Mouse (Mus musculus): ENCODE results near the gene Hmg20a. TPM values are rescaled to one million over a fixed set of nuclear protein-coding genes. Genes with fewer than 3 reads are reported as not detected.

The Hmg20a gene
- total and polyA plus RNA-seq, 3 experiments, result 8.5 to 14.5 (median 13.6) TPM

DNA sequence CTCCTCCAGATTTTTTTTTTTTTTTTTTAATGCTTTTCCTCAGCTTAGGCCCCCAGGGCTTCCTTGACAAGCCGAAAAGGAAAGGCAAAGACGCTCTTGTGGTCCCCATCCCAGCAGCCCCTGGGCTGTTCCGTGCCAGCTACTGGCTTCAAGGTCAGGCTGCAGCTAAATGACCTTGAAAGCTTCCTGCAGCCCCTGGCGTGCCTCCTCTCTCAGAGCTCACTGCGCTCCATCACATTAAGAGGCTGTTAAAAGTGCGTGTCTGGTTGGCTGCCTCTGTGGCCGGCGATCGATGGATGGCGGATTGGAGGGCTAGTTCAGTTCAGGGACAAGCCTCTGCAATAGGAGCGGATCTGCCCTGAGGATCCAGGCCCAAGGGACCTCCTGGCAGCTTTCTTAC is 117.0 kb downstream of the Hmg20a start:
- in situ Hi-C loops (cut with MboI; ENCODE audit: low pct_ligation_motif_present, low pct_unique_long_range_greater_than_20kb, low sequenced_read_pairs), result no loop called here
- Histone ChIP-seq H3K4me3 (replicated peaks in 1 of 3; ENCODE audit: low read depth in 2 of 3, low read length in 2 of 3, poor library complexity in 1 of 3) (no peak overlapping the region), H3K27ac (ENCODE audit: insufficient read depth, low read depth) (no peak overlapping the region), H3K79me2 (replicated peaks; ENCODE audit: control insufficient read depth, extremely low read depth, insufficient read depth, poor library complexity, severe bottlenecking) (no peaks in the 10 kb centered on the region), H3K4me1 (ENCODE audit: control insufficient read depth in 1 of 2, insufficient read depth in 2 of 2) (peaks cover 5 to 7% of the 10 kb centered on the region in 2 experiments; a peak in 2 of 4 replicates), H3K9me3 (replicated peaks; ENCODE audit: low read length) (no peaks in the 10 kb centered on the region), H3K4me2 (ENCODE audit: insufficient read depth, low read depth, poor library complexity, severe bottlenecking) (no peak overlapping the region), H3K27me3 (replicated peaks) (peaks cover 1% of the 10 kb centered on the region), H3K36me3 (replicated peaks in 1 of 2; ENCODE audit: control insufficient read depth in 1 of 2, insufficient read depth in 1 of 2, low read length in 1 of 2) (no peaks in the 10 kb centered on the region), H3K9ac (ENCODE audit: insufficient read depth, low read depth) (no peak overlapping the region)
- no peak for TF ChIP-seq BHLHE40 (IDR thresholded peaks at IDR 0.05; ENCODE audit: low read depth, low read length)
- DNase-seq (ENCODE audit: extremely low read depth), result no peak
- dilution Hi-C loops (cut with MboI; ENCODE audit: extremely low pct_ligation_motif_present, extremely low pct_unique_long_range_greater_than_20kb, low sequenced_read_pairs), result no loop called here

DNA sequence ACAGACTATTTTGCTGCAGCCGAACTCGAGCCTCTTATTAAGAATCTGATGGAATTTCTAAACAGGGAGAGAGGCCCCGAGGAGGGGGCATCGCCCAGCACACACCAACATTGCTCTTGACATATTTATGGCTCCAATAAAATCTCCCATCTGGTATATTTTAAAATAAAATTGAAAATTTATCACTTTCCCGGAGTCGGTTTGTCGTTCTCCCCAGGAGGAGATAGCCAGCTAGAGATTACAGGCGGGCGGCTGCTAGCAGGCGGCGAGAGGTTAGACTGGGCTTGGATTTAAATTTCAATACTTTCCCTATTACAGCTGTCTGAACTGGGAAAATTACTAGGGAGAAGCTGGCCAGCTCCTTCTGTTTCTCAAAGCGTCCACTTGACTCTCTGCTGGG is 121.6 kb downstream of the Hmg20a start:
- Histone ChIP-seq H3K4me3 (replicated peaks in 1 of 3; ENCODE audit: low read depth in 2 of 3, low read length in 2 of 3, poor library complexity in 1 of 3) (no peak overlapping the region), H3K27ac (ENCODE audit: insufficient read depth, low read depth) (no peak overlapping the region), H3K9ac (ENCODE audit: insufficient read depth, low read depth) (no peak overlapping the region), H3K27me3 (replicated peaks) (peaks cover 1% of the 10 kb centered on the region), H3K4me1 (ENCODE audit: control insufficient read depth in 1 of 2, insufficient read depth in 2 of 2) (no peaks in the 10 kb centered on the region), H3K79me2 (replicated peaks; ENCODE audit: control insufficient read depth, extremely low read depth, insufficient read depth, poor library complexity, severe bottlenecking) (no peaks in the 10 kb centered on the region), H3K36me3 (replicated peaks in 1 of 2; ENCODE audit: control insufficient read depth in 1 of 2, insufficient read depth in 1 of 2, low read length in 1 of 2) (no peaks in the 10 kb centered on the region), H3K4me2 (ENCODE audit: insufficient read depth, low read depth, poor library complexity, severe bottlenecking) (no peak overlapping the region), H3K9me3 (replicated peaks; ENCODE audit: low read length) (no peaks in the 10 kb centered on the region)
- no peak for DNase-seq (ENCODE audit: extremely low read depth)
- TF ChIP-seq USF2 (conservative IDR thresholded peaks at IDR 0.05; ENCODE audit: low read depth, low read length) (no peak), CHD1 (IDR thresholded peaks at IDR 0.05; ENCODE audit: low read depth, low read length) (no peak), SMC3 (IDR thresholded peaks at IDR 0.05; ENCODE audit: low read depth, low read length) (no peak), BHLHE40 (IDR thresholded peaks at IDR 0.05; ENCODE audit: low read depth, low read length) (no peak), ZKSCAN1 (IDR thresholded peaks at IDR 0.05; ENCODE audit: borderline replicate concordance, low read depth, low read length) (no peak), CHD2 (IDR thresholded peaks at IDR 0.05; ENCODE audit: low read length) (no peak), RCOR1 (conservative IDR thresholded peaks at IDR 0.05; ENCODE audit: low read depth, low read length) (no peak), EP300 (IDR thresholded peaks at IDR 0.05; ENCODE audit: low read length) (no peak), TCF12 (IDR thresholded peaks at IDR 0.05; ENCODE audit: low read depth, low read length) (no peak), NELFE (IDR thresholded peaks at IDR 0.05; ENCODE audit: low read depth, low read length) (no peak), ZC3H11A (IDR thresholded peaks at IDR 0.05; ENCODE audit: low read depth, low read length) (no peak), GABPA (IDR thresholded peaks at IDR 0.05; ENCODE audit: insufficient replicate concordance, low read depth, low read length) (no peak), USF1 (IDR thresholded peaks at IDR 0.05; ENCODE audit: low read depth, low read length) (no peak), NRF1 (IDR thresholded peaks at IDR 0.05; ENCODE audit: low read depth, low read length) (no peak), MYC (IDR thresholded peaks at IDR 0.05; ENCODE audit: low read depth, low read length) (no peak)
- in situ Hi-C loops (cut with MboI; ENCODE audit: low pct_ligation_motif_present, low pct_unique_long_range_greater_than_20kb, low sequenced_read_pairs), result loop anchor here (10.0 kb wide), 1 partner anchor 275 kb away; no protein-coding TSS in a partner anchor
- dilution Hi-C loops (cut with MboI; ENCODE audit: extremely low pct_ligation_motif_present, extremely low pct_unique_long_range_greater_than_20kb, low sequenced_read_pairs), result no loop called here

All from CH12.LX (cell line).